Mouse (Mus musculus) retina, postnatal 1 day (tissue): ENCODE measurements around the gene Tra2b.
"Not testable (repeated sequence)": the region's sequence is repeated elsewhere in the genome, so short reads cannot be mapped to it uniquely, and the experiment has no call there.

Experiments
- DNase-seq: peaks from one replicate; pipeline ENCODE4 v3.0.0-alpha.2; 2012

The Tra2b gene

GRCm38 (mm10) chr16:22241376-22242238, 24.2 kb downstream of the Tra2b start:
- DNase-seq: no peak

GRCm38 (mm10) chr16:22240856-22241255, 24.9 kb downstream of the Tra2b start:
- DNase-seq: no peak

- no peak for DNase-seq
These were observed 25.8 kb downstream of the Tra2b start for GRCm38 (mm10) chr16:22239978-22240377.

- DNase-seq: no peak
These were observed 26.7 kb downstream of the Tra2b start for GRCm38 (mm10) chr16:22238928-22239620.

GRCm38 (mm10) chr16:22238402-22238801, 27.4 kb downstream of the Tra2b start:
- DNase-seq: not testable (repeated sequence)

- no peak for DNase-seq
These were observed 29.0 kb downstream of the Tra2b start for GRCm38 (mm10) chr16:22236814-22237213.

GRCm38 (mm10) chr16:22234535-22234934, 31.3 kb downstream of the Tra2b start:
- DNase-seq: no peak

- DNase-seq: not testable (repeated sequence)
These were observed 35.5 kb downstream of the Tra2b start for GRCm38 (mm10) chr16:22230276-22230675.

GRCm38 (mm10) chr16:22203501-22203900, 62.3 kb downstream of the Tra2b start:
- no peak for DNase-seq

- DNase-seq: no peak
These were observed 63.9 kb downstream of the Tra2b start for GRCm38 (mm10) chr16:22201858-22202257.

- peak; percentile 4 for DNase-seq
These were observed 65.3 kb downstream of the Tra2b start for GRCm38 (mm10) chr16:22200476-22200875.
